Mouse (Mus musculus) kidney, embryonic 14.5 days (tissue): ENCODE data around the gene Sdad1. TPM values are rescaled to one million over a fixed set of nuclear protein-coding genes. Genes with fewer than 3 reads are reported as not detected.

ENCODE experiments used
- ATAC-seq: fragments of 200-750 bp; cut with Nextera tagmentation; 2 replicates; pipeline ENCODE4 v1.8.0; 2017; ENCODE audit warnings: moderate number of reproducible peaks, mild to moderate bottlenecking, moderate TSS enrichment, moderate library complexity; ENCODE audit not compliant: low FRiP score, low TSS enrichment
- H3K27ac ChIP-seq: fragments of 300-500 bp; sonication (generic); 2 replicates; pipeline ENCODE4 v1.5.1; 2014; ENCODE audit warnings: low read depth, mild to moderate bottlenecking, low read length, moderate library complexity, mixed read lengths
- H3K27me3 ChIP-seq: fragments of 300-500 bp; sonication (generic); 2 replicates; pipeline ENCODE4 v1.6.1; 2014; ENCODE audit warnings: mild to moderate bottlenecking, low read length; ENCODE audit not compliant: control insufficient read depth, insufficient read depth
- H3K36me3 ChIP-seq: fragments of 300-500 bp; sonication (generic); 2 replicates; pipeline ENCODE4 v1.6.1; 2014; ENCODE audit warnings: low read length, mixed read lengths; ENCODE audit not compliant: control insufficient read depth, insufficient read depth
- H3K4me1 ChIP-seq: fragments of 300-500 bp; sonication (generic); 2 replicates; pipeline ENCODE4 v1.6.1; 2014; ENCODE audit warnings: low read length, mixed read lengths; ENCODE audit not compliant: control insufficient read depth, insufficient read depth
- H3K4me2 ChIP-seq: fragments of 300-500 bp; sonication (generic); replicated peaks from 2 replicates; pipeline ENCODE4 v1.6.1; 2014; ENCODE audit warnings: low read depth, mild to moderate bottlenecking, low read length
- H3K4me3 ChIP-seq: fragments of 300-500 bp; sonication (generic); 2 replicates; pipeline ENCODE4 v1.5.1; 2014; ENCODE audit warnings: mild to moderate bottlenecking, low read length
- H3K9ac ChIP-seq: fragments of 300-500 bp; sonication (generic); 2 replicates; pipeline ENCODE4 v1.6.1; 2014; ENCODE audit warnings: low read depth, mild to moderate bottlenecking, low read length, moderate library complexity
- H3K9me3 ChIP-seq: fragments of 300-500 bp; sonication (generic); 2 replicates; pipeline ENCODE4 v1.6.1; 2016; ENCODE audit warnings: low read length; ENCODE audit not compliant: control insufficient read depth
- WGBS: fragments of 180-500 bp; shearing (Covaris S2); extraction: QIAGEN DNeasy Blood & Tissue Kit; methylation state at CpG from one replicate; pipeline ENCODE4 v1.1.7; 2014; 5-methylcytosine and 5-hydroxymethylcytosine counted together
- polyA plus RNA-seq: library from polyadenylated mRNA; unstranded; fragments of >200 nt; fragmentation: Nextera tagmentation; extraction: Ambion mirVana; gene quantifications from 2 replicates; pipeline ENCODE4 v1.2.1, GENCODE M21; 2014

The Sdad1 gene
- polyA plus RNA-seq, 1 experiment from 2014 or later, result 62.6 TPM

DNA sequence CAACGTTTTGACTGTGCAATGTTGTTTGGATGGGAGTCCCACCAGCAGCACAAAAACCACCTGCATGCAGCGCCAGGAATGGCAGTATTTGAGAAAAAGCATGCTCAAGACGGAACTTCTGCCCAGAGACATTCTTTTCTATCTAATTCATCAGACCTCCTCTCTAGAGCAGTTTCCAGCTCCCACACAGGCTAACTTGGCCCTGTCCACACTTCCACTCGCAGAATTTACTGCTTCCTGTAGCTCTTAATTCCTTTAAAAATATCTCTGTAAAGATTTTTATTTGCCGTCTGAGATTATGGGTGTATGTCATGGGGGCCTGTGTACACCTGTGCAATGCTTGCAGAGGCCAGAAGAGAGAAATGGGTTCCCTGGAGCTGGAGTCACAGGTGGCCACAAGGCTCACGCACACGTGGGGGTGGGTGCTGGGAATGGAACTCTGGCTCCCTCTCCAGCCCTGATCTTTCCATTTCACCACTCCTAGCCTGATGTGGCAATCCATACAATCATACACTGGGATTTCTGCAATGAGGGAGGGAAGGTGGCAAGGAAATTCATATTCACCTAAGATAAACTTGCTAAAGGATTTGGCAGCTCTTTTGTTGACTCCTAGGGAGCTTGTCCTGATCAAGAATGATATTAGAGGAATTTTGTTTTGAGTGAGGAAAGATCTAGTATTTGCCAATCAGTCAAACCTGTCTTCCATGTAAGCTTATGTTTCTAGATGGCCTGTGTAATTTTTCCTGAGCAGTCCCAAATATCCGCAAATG is 11.5 kb upstream of the Sdad1 start:
- Histone ChIP-seq H3K9ac (no peak overlapping the region), H3K27ac (no peak overlapping the region), H3K9me3 (no peaks in the 10 kb centered on the region), H3K36me3 (no peaks in the 10 kb centered on the region), H3K4me2 (no peak overlapping the region), H3K27me3 (no peaks in the 10 kb centered on the region), H3K4me1 (no peaks in the 10 kb centered on the region; the same call in 1 of the 2 replicates), H3K4me3 (no peak overlapping the region)
- 49% methylated on average over 8 of the region's 8 CpGs for WGBS
- ATAC-seq, result peak; percentile 9; the same call in 1 of the 2 replicates

DNA sequence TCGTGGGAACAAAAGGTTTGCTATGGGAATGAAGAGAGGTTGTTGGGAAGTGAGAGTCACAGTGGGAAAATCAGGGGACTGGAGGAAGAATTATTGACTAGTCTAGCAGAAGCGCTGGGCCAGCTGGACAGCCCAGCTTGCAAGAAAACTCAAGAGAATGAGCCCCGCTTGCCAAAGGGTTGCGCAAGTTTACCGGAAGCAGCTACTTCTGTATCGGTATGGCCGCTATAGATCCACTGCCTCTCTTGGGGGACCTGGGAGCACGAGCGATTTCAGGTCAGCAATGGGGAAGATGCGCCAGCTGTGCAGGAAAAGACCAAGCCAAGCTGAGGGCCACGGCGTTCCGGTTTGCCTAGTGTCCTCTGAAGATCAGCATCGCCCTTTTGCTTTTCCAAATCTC is 8.3 kb upstream of the Sdad1 start:
- Histone ChIP-seq H3K27me3 (no peaks in the 10 kb centered on the region), H3K9me3 (no peaks in the 10 kb centered on the region), H3K4me1 (no peaks in the 10 kb centered on the region; the same call in 1 of the 2 replicates), H3K27ac (no peak overlapping the region), H3K4me2 (no peak overlapping the region), H3K9ac (no peak overlapping the region), H3K36me3 (no peaks in the 10 kb centered on the region), H3K4me3 (no peak overlapping the region)
- no peak for ATAC-seq
- WGBS, result 90% methylated on average over 14 of the region's 14 CpGs

DNA sequence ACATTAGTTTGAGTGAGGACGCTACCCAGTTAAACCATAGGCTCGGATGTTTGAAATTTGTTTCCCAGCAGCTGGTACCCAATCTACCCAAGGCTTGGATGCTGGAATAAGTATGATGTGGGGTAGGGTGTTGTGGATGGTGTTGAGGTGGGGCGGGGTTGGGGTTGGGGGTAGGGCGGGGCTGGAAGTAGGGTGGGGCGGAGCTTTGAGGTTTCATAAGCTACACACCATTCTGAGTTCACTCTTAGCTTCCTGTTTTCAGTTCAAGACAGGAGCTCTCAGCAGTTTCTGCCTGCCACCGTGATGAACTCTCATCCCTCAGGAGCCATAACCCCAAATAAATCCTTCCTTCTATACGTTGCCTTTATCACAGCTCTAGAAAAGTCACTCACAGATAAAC is 7.8 kb upstream of the Sdad1 start:
- H3K27me3 ChIP-seq, result no peaks in the 10 kb centered on the region
- no peak overlapping the region for H3K9ac ChIP-seq
- no peaks in the 10 kb centered on the region for H3K9me3 ChIP-seq
- no peak overlapping the region for H3K27ac ChIP-seq
- H3K4me3 ChIP-seq, result no peak overlapping the region
- no peaks in the 10 kb centered on the region; the same call in 1 of the 2 replicates for H3K4me1 ChIP-seq
- no peak for ATAC-seq
- H3K36me3 ChIP-seq, result no peaks in the 10 kb centered on the region
- WGBS, result 81% methylated on average over 7 of the region's 7 CpGs
- no peak overlapping the region for H3K4me2 ChIP-seq

DNA sequence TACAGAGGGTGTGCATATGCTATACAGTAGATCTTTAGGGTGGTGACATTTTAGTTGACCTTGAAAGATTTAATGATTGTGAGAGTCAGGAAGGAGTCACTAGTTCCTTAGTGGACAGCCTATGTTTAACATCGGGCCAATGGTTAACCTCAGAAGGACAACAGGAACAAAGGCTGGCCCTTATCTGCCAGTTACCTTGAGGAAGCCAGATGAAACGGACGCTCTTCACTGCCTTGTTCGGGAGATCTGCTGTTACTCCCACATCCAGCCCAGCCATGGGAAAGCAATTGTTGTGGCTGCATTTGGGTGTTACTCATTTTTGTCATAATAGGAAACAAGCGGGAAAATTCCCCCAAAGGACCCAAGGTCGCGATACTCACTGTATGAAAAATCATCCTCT is 3.5 kb upstream of the Sdad1 start:
- Histone ChIP-seq H3K27ac (no peak overlapping the region), H3K4me3 (no peak overlapping the region), H3K4me1 (no peaks in the 10 kb centered on the region), H3K9me3 (no peaks in the 10 kb centered on the region), H3K9ac (no peak overlapping the region), H3K36me3 (no peaks in the 10 kb centered on the region), H3K4me2 (no peak overlapping the region), H3K27me3 (no peaks in the 10 kb centered on the region)
- no peak for ATAC-seq
- WGBS, result 60% methylated on average over 7 of the region's 7 CpGs

DNA sequence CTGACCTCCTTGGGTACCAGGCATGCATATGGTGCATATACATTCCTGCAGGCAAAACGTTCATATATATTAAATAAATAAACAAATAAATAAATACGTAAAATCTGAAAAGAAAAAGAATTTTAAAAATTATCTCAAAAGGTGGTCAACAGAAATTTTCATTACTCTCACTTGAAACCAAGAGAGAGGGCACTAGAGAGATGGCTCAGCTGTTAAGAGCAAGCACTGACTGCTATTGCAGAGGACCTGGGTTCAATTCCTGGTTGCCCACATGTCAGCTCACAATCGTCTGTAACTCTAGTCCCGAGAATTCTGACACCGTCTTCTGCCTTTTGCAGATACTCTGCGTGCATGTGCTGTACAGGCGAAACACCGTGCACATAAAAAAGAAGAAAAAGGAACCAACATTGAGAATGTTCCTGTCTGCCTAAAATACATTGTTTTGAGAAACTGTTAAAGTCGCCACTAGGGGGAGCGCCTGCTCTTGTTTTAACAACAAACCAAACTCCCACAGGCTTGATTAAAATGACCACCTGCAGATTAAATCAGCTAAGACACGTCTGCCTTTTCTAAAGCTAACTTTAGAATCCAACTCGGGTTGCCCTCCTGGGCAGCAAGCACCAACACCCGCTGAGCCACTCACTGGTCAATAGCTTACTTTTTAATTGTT is 1.9 kb upstream of the Sdad1 start:
- no peaks in the 10 kb centered on the region for H3K4me1 ChIP-seq
- no peak overlapping the region for H3K4me3 ChIP-seq
- no peak overlapping the region for H3K4me2 ChIP-seq
- H3K36me3 ChIP-seq, result no peaks in the 10 kb centered on the region; the same call in 1 of the 2 replicates
- no peaks in the 10 kb centered on the region for H3K27me3 ChIP-seq
- WGBS, result 13% methylated on average over 13 of the region's 13 CpGs
- no peaks in the 10 kb centered on the region for H3K9me3 ChIP-seq
- ATAC-seq, result no peak
- H3K27ac ChIP-seq, result no peak overlapping the region
- H3K9ac ChIP-seq, result no peak overlapping the region

DNA sequence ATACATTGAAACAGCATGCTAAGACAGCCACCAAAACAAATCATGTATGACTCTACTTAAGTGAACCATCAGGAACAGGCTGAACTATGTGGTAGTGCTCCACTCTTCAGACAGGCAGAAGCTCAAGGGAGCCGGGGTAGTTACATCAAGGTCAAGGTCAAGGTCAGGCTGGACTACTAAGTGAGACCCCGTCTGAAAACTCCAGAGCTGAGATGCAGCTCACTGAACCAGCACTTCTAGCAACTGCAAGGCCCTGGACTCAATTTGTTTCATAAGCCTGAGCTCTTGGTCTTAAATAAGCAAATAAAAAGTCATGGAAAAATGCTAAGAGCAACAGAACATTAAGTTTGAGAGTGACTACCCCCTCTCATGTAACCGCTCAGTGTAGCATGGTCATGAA is 6.0 kb downstream of the Sdad1 start:
- Histone ChIP-seq H3K27me3 (no peaks in the 10 kb centered on the region), H3K4me2 (no peak overlapping the region), H3K4me3 (no peak overlapping the region), H3K9ac (no peak overlapping the region), H3K36me3 (peaks cover 75% of the 10 kb centered on the region), H3K27ac (no peak overlapping the region), H3K9me3 (no peaks in the 10 kb centered on the region), H3K4me1 (no peaks in the 10 kb centered on the region)
- no peak for ATAC-seq
- 71% methylated on average over 3 of the region's 3 CpGs for WGBS

DNA sequence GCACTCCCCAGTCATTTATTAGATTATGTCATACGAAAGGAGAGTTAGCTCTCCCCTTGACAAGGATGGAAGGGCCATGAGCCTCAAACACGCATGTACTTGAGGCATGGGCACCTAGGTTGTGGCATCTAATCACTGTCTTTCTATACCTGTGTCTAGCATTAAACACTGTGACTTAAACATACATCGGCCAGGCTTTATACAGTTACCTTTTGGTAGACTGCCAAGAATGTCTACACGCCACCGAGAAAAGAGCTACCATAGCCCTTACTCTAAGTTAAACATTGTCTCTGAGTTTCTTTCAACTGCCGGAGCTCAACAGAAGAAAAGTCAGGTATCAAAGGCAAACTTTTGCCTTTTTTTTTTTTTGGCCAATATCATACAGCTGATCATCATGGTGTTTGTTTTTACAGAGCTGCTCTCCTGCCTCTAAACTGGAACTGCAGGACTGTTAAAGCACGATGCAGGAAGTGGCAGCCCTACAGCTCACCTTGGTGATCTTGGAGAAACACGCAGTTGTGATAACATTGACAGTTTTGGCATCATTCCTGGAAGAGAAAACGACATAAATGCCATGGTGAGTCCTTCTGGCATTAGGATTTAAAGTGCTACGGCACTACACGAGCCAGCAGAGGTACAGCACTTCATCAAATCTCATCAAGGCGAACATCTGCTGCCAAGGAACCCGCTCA is 8.0 kb downstream of the Sdad1 start:
- no peaks in the 10 kb centered on the region for H3K27me3 ChIP-seq
- no peak overlapping the region for H3K27ac ChIP-seq
- H3K9me3 ChIP-seq, result no peaks in the 10 kb centered on the region
- no peak overlapping the region for H3K9ac ChIP-seq
- H3K4me2 ChIP-seq, result no peak overlapping the region
- no peaks in the 10 kb centered on the region for H3K4me1 ChIP-seq
- no peak for ATAC-seq
- WGBS, result 90% methylated on average over 13 of the region's 13 CpGs
- no peak overlapping the region for H3K4me3 ChIP-seq
- peaks cover 90% of the 10 kb centered on the region for H3K36me3 ChIP-seq

DNA sequence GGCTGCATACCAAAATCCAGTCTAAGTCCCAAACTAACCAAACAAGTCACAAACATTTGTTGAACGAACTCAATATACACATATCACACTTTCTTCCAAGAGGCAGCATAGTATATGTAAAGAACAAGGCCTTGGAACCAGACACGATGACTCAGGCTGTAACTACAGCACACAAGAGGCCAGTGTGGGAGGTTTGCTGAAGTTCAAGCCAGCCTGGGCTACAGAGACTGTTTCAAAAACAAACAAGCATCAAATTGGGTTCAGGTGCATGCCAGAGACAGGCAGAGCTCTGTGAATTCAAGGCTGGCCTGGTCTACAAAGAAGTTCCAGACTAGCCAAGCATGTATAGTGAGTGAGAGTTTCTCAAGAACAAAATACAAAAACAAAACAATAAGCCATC is 15.8 kb downstream of the Sdad1 start:
- H3K36me3 ChIP-seq, result peaks cover 88% of the 10 kb centered on the region
- ATAC-seq, result no peak
- H3K4me2 ChIP-seq, result no peak overlapping the region
- H3K27ac ChIP-seq, result no peak overlapping the region
- no peak overlapping the region for H3K4me3 ChIP-seq
- no peaks in the 10 kb centered on the region for H3K9me3 ChIP-seq
- 91% methylated on average over 2 of the region's 2 CpGs for WGBS
- H3K9ac ChIP-seq, result no peak overlapping the region
- H3K4me1 ChIP-seq, result no peaks in the 10 kb centered on the region
- H3K27me3 ChIP-seq, result no peaks in the 10 kb centered on the region
